Mouse (Mus musculus) mouse embryonic stem cell (cell line): Measurements from ENCODE around the gene Lrfn3.

ENCODE experiments used
- in situ Hi-C, 2 experiments: fragments of 300-500 bp; cut with MboI; formaldehyde crosslinking; loops; 1 replicate in 1 of 2; 3 replicates in 1 of 2; pipeline ENCODE4 v1.14.3; 2019 to 2020; ENCODE audit warnings: low sequenced_read_pairs in 2 of 2, low pct_unique_long_range_greater_than_20kb in 1 of 2, mixed read lengths in 1 of 2; ENCODE audit not compliant: unreplicated experiment in 1 of 2

The Lrfn3 gene

DNA sequence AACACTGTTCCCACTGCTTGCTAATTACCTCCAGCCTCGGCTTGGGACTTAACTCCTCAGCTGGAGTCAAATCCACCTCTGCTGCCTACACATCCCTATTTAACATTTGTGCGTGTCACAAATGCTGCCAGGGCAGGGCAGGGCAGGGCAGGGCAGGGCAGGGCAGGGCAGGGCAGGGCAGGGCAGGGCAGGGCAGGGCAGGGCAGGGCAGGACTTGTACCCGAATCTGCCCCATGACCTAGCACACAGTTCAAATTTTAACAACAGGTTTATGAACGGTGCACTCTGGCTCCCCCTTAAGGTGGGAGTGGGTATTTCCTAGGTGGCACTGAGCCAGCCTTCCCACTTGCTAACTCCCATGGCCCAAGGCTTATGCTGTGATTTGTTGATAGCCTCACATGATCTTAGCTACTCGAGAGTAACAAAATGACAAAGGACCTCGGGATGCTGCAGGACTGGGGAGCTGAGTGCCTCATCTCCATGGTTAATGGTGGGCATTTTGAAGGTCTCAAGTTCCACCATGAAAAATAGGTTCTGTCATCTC is 9.2 kb downstream of the Lrfn3 start:
- in situ Hi-C loops = no loop called here

DNA sequence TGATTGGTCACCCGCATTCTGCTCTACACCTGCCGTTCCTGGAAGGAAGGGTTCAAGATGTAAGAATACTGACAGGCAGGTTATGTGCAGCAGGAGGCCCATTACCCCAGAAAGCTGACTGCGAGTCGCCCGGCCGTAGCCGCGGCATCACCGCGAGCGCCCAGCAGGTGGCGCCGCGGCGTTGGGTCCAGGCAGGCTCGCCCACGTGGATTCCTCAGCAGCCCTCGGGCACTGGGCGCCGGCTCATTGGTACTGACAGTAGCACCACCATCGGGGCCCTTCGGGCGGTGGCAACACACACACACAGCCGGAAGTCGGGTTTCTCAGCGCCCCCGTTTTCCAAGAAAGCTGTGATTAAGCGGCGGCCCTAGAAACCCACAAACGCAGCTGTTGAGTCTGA is 14.7 kb downstream of the Lrfn3 start:
- in situ Hi-C loops = no loop called here

GRCm38 (mm10) chr7:30346635-30347379 is 15.8 kb downstream of the Lrfn3 start:
- in situ Hi-C loops = no loop called here

DNA sequence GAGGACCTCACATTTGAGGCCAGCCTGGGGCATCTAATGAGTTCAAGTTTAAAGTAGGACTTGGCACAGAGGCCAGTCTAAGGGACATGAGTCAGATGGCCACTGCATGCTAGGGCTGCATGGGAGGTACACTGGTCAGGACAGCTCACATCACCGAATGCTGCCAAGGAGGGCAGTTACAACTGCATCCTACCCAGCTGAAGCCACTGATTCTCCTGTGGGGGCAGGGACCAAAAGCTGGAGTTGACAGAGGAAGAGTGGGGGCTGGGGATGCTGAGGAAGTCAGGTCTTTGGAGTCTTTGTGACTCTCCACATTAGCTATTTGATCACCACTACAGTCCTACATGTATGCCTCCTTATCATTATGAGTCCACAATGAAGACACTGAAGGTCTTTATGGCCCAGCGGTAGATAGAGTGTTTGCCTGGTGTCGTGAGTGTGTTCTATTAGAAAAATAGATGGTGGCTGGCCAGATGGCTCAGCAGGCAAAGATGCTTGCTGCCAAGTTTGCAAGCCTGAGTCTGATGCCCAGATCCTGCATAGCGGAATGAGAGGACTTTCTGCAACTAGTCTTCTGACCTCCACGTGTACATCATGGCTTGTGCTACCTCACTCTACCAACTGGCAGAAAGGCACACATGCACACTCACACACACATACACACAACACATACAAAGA is 23.0 kb downstream of the Lrfn3 start:
- in situ Hi-C loops = loop anchor here in 1 of 2 experiments (5.0 kb wide), 2 partner anchors 88 to 133 kb away; no protein-coding TSS in a partner anchor

DNA sequence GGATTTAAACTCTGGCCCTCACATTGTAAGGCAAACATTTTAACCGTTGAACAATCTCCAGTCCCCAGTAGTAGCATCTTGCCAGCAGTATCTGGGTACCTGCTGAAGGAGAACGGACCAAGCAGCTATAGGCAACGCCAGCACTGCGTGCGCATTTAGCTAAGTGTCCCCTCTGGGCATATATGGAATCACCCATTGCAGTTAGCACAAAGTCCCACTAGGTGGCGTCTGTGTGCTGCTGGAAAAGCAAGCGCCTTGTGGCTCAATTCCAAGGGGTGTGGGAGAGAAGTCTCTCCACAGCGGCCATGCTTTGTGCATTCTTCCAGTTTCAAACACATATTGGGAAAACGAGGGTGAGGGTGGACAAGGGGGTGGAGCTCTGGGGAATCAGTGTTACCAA is 26.2 kb downstream of the Lrfn3 start:
- in situ Hi-C loops = loop anchor here in 1 of 2 experiments (5.0 kb wide), 2 partner anchors 91 to 136 kb away; no protein-coding TSS in a partner anchor

- in situ Hi-C loops = loop anchor here in 1 of 2 experiments (5.0 kb wide), 2 partner anchors 92 to 137 kb away; no protein-coding TSS in a partner anchor
Measured at GRCm38 (mm10) chr7:30335688-30336087, 26.9 kb downstream of the Lrfn3 start.

DNA sequence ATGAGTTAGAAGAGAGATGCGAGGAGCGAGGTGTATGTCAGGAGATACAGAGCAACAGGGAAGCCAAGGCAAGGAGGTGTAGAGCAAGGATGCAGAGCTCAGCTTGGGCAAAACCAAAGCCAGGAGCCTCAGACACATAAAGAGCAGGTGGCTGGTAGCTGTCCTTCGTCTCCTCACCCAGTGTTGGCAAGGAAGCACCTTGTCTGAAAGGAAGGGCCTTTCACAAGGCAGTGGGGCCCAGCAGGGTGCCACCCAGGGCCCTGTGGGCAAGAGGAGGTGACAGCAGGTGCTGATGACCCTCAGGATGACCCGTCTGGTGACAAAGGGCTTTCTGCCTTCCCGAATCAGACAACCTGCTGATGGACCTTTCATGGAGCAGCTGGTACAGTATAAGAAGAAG is 28.0 kb downstream of the Lrfn3 start:
- in situ Hi-C loops = no loop called here

DNA sequence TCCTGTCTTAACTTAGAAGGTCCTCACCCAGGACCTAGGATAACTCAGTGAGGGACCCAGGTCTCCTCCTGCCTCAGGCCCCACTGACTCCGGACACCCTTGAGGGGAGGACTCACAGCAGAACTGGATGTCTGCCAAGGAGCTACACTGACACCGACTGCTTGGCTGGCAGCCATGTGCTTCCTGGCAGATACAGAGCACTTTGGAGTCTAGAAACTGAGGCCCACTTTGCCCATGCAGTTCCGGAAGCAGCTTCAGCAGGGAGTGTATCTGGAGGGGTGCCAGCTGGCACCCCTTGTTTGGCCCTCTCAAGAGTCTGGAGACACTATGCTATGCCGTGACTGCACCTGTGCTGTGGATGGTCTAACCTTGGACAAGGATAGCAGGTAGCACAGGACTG is 29.1 kb downstream of the Lrfn3 start:
- in situ Hi-C loops = no loop called here

- in situ Hi-C loops = no loop called here
Measured at GRCm38 (mm10) chr7:30332622-30333259, 29.8 kb downstream of the Lrfn3 start.

GRCm38 (mm10) chr7:30331887-30332286 is 30.7 kb downstream of the Lrfn3 start:
- in situ Hi-C loops = no loop called here

- in situ Hi-C loops = no loop called here
Measured at GRCm38 (mm10) chr7:30328379-30328778, 34.2 kb downstream of the Lrfn3 start.

DNA sequence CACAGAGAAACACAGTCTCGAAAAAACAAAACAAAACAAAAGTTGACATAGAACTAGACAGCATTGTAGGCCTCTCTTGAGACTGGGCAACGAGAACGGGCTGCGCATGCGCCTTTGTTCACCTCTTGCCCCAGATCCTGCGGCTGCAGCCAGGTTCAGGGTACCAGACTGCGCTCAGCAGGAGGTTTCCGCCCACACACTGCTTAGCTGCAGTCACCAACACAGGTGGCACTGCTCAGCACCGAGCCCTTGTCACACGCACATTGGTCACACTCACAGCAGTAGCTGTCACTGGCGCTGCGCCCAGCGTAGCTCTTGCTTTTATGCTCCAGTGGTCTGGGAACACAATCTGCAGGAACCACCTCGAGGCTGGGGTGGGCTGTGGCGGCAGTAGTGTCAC is 35.4 kb downstream of the Lrfn3 start:
- in situ Hi-C loops = no loop called here

DNA sequence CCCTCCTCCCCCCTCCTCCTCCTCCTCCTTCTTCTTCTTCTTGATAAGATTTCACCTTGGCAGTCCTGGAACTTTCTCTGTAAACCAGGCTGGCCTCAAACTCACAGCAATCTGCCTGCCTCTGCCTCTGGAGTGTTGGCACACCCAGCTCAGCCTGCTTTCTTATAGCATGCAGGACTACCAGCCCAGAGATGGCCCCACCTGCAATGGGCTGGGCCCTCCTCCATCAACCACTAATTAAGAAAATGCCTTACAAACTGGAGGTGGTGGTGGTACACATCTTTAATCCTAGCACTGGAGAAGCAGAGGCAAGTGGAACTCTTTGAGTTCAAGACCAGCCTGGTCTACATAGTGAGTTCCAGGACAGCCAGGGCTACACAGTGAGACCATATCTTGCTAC is 36.1 kb downstream of the Lrfn3 start:
- in situ Hi-C loops = no loop called here

DNA sequence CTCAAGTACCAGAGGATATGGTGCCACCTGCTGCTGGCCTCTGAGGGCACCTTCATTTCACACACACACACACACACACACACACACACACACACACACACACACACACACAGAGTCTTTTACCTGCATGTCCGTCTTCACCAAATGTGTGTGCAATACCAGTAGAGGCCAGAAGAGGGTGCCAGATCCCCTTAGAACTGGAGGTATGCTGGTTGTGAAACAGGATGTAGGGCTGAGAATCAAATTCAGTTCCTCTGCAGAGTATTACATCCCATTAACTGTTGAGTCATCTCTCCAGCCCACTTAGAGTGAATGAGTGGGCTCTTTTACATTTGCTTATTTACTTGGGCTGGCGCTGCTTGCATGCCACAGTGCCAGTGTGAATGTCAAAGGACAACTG is 37.2 kb downstream of the Lrfn3 start:
- in situ Hi-C loops = no loop called here

- in situ Hi-C loops = no loop called here
Measured at GRCm38 (mm10) chr7:30324300-30324944, 38.1 kb downstream of the Lrfn3 start.

DNA sequence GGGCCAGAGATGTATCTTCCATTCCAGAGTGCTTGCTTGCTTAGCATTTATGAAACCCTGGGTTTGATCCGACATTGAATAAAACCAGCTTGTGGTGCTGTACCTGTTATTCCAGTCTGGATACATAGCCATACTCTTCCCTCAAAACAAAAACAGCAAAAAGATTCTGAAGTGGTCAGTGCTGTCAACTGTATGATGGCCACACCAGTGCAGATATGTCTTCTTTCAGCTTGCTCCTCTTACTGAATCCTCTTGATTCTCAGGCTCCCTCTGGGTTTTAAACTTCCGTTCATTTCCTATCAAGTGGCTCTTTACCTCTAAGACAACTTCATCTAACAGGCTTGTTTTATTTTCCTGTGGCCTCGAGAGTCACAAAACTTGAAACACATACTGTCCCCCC is 38.8 kb downstream of the Lrfn3 start, which contains the start of gene Sdhaf1:
Gene Sdhaf1, minus strand, starts transcription at position 101 of the 400 bp plus-strand sequence.
- in situ Hi-C loops = no loop called here

DNA sequence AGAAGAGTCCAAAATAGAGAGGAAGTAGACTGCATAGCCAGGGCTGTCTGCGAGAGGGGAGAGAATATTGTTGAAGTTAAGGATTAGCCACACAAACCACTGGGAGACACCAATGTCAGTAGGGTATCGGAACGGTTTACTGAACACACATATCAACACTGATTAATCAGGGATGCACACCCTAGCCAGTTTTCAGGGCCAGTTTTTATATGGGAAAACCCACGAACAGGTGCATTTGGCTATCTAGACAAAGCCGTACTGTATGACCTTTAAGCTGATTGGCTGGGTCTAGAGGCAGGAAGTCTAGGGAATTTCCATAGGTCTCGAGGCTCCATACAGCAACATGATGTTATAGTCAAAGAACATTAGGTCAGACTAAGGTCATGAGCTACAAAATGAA is 39.7 kb downstream of the Lrfn3 start:
- in situ Hi-C loops = no loop called here

DNA sequence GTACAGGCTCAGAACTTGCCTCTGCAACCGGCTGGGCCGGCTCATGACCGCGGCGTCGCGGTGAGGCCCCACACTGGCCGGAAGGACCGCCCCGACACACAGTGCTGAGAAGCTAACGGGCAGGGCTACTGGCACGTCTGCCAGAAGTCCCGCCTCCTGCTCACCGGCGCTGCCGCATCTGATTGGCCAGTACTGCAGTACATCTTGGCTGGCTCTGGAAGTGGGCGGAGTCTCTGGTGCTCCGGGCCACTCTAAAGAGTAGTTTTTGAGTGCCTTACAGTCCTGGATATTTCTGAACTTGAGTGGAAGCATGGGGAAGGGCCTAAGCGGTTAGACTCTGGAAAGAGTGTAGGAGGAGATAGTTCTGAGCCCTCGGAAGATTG is 40.3 kb downstream of the Lrfn3 start:
- in situ Hi-C loops = no loop called here
